Mouse (Mus musculus) neural tube, embryonic 13.5 days (tissue): Measurements from ENCODE around the gene 2700097O09Rik. TPM values are rescaled to one million over a fixed set of nuclear protein-coding genes. Genes with fewer than 3 reads are reported as not detected.

Experiments
- ATAC-seq: fragments of 200-750 bp; cut with Nextera tagmentation; 2 replicates; pipeline ENCODE4 v1.8.0; 2017; ENCODE audit warnings: low read depth, mild to moderate bottlenecking, moderate TSS enrichment, moderate library complexity
- H3K27ac ChIP-seq: fragments of 300-500 bp; sonication (generic); replicated peaks from 2 replicates; pipeline ENCODE4 v1.5.1; 2015; ENCODE audit warnings: moderate library complexity, mild to moderate bottlenecking, inconsistent platforms
- H3K27me3 ChIP-seq: fragments of 300-500 bp; sonication (generic); 2 replicates; pipeline ENCODE4 v1.6.1; 2015; ENCODE audit warnings: mild to moderate bottlenecking, inconsistent platforms
- H3K36me3 ChIP-seq: fragments of 300-500 bp; sonication (generic); 2 replicates; pipeline ENCODE4 v1.6.1; 2015; ENCODE audit warnings: mild to moderate bottlenecking, inconsistent platforms
- H3K4me1 ChIP-seq: fragments of 300-500 bp; sonication (generic); replicated peaks from 2 replicates; pipeline ENCODE4 v1.6.1; 2015; ENCODE audit warnings: inconsistent platforms
- H3K4me2 ChIP-seq: fragments of 300-500 bp; sonication (generic); 2 replicates; pipeline ENCODE4 v1.6.1; 2015; ENCODE audit warnings: inconsistent platforms, mild to moderate bottlenecking, moderate library complexity
- H3K4me3 ChIP-seq: fragments of 300-500 bp; sonication (generic); 2 replicates; pipeline ENCODE4 v1.5.1; 2015; ENCODE audit warnings: mild to moderate bottlenecking, inconsistent platforms
- H3K9ac ChIP-seq: fragments of 300-500 bp; sonication (generic); 2 replicates; pipeline ENCODE4 v1.6.1; 2015; ENCODE audit warnings: moderate library complexity, mild to moderate bottlenecking, inconsistent platforms
- H3K9me3 ChIP-seq: fragments of 300-500 bp; sonication (generic); 2 replicates; pipeline ENCODE4 v1.6.1; 2016; ENCODE audit warnings: inconsistent platforms
- WGBS: fragments of 180-500 bp; shearing (Covaris S2); methylation state at CpG from one replicate; pipeline ENCODE4 v1.1.7; 2015; 5-methylcytosine and 5-hydroxymethylcytosine counted together
- polyA plus RNA-seq: library from polyadenylated mRNA; unstranded; fragments of >200 nt; fragmentation: Nextera tagmentation; extraction: Ambion mirVana; gene quantifications from 2 replicates; pipeline ENCODE4 v1.2.1, GENCODE M21; 2015

The 2700097O09Rik gene
- polyA plus RNA-seq, 1 experiment from 2014 or later, result 33.9 TPM

DNA sequence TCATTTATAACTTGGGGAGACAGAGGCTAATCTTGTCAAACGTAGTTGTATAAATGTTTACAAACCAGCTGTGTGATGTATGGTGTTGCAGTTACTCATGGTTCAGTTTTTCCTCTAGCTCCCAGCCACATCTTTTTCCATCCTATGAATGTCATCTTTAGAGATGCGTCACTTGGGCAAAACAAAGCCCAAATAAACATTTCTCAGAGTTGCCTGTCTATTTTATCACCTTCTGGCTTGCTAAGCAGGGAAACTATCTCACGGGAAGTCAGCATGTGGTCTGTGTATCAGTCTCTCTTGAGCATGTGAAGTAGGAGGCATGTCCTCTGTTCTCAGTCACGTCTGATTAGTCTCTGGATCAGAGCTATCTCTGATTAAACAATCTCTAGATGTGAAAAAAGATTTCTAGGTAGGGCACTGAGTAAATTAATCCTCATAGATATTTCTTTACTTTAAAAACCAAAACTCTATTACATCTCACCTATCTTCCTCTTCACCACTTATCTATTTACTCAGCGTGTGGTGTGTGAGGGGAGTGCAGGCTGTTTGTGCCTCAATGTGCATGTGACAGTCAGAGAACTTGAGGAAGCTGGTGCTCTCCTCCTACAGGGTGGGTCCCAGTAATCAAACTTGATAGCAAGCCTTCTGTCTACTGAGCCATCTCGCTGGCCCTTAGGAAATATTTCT is 19.6 kb downstream of the 2700097O09Rik start:
- Histone ChIP-seq H3K36me3 (0 out of 2 replicates have a peak, but pooled peaks cover 22% of the 10 kb centered on the region), H3K27me3 (no peaks in the 10 kb centered on the region), H3K4me1 (no peaks in the 10 kb centered on the region), H3K9me3 (no peaks in the 10 kb centered on the region), H3K27ac (no peak overlapping the region), H3K9ac (no peak overlapping the region), H3K4me2 (no peak overlapping the region), H3K4me3 (no peak overlapping the region)
- ATAC-seq, result no peak
- 83% methylated on average over 6 of the region's 6 CpGs for WGBS

DNA sequence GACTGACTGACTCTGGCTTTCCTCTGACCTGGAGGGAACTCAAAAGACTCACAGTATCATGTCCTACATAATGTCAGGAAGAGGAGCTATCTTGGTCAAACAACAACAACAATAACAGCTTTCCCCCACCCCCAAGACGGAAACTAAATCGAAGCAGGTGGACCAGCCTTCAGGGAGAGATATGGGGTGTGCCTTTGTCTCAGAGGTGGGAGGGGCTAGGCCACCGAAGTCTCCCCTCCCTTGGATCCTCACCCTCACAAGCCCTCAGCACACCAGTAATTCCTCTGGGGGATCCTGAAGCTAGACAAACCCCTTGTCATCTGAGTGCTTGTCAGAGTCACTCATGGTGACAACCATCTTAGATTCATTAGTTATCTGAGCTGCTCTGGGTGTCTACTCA is 20.1 kb downstream of the 2700097O09Rik start:
- H3K27ac ChIP-seq, result no peak overlapping the region
- no peak overlapping the region for H3K4me3 ChIP-seq
- H3K9ac ChIP-seq, result no peak overlapping the region
- H3K27me3 ChIP-seq, result no peaks in the 10 kb centered on the region
- WGBS, result 81% methylated on average over 3 of the region's 3 CpGs
- 0 out of 2 replicates have a peak, but pooled peaks cover 22% of the 10 kb centered on the region for H3K36me3 ChIP-seq
- H3K9me3 ChIP-seq, result no peaks in the 10 kb centered on the region
- H3K4me2 ChIP-seq, result no peak overlapping the region
- no peaks in the 10 kb centered on the region for H3K4me1 ChIP-seq
- ATAC-seq, result no peak

DNA sequence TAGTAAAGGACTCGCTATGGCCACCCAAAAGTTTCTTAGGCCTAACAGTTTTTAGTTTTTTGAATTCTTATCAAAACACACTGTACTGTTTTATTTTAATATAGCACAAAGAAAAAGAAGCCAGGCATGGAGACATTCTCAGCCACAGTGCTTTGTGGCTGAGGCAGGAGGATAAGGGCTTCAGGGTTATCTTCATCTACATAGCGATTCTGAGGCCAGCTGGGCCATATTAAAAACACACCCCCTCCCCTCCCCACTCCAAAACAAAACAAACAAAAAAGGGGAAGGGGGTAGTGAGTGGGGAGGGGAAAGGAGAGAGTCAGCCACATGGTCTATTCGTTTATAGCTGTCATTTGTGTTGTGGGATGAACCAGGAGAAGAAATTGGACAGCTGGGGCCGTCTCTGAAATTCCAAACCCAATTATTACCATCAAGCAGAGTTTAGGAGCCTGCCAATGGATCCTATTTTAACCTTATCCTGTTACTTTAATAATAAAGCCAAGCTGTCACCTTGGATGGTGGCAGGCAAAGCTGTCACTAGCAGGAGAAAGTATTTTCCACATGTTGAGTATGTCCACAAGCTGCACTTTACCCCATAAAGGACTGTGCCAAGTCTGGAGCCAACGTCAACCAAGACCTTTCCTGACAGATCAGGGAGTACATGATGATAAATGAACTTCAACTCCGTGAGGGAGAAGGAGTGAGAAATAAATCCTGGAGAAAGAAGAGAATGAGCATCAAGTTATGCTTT is 20.9 kb downstream of the 2700097O09Rik start:
- no peak for ATAC-seq
- H3K4me1 ChIP-seq, result no peaks in the 10 kb centered on the region
- no peaks in the 10 kb centered on the region for H3K27me3 ChIP-seq
- H3K9me3 ChIP-seq, result no peaks in the 10 kb centered on the region
- H3K9ac ChIP-seq, result no peak overlapping the region
- no peak overlapping the region for H3K4me2 ChIP-seq
- 0 out of 2 replicates have a peak, but pooled peaks cover 22% of the 10 kb centered on the region for H3K36me3 ChIP-seq
- 69% methylated on average over 6 of the region's 6 CpGs for WGBS
- no peak overlapping the region for H3K4me3 ChIP-seq
- H3K27ac ChIP-seq, result no peak overlapping the region

DNA sequence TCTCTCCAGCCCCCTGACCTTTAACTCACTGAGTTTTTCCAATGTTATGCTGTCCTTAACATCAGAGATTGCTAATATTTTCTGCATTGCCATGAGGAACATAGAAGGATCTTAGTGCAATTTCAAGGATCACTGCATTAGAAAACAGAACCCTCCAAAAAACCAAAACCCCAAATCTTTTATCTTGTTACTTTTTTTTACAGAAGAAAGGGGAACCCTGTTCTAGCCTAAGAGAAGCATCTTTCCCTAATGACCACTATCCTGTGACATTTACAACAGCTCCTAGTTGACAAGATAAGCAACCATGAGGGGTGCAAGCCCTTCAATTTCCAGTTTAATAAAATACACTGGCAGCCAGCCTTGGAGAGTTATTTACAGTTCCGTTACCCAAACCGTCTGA is 23.2 kb downstream of the 2700097O09Rik start:
- Histone ChIP-seq H3K4me3 (no peak overlapping the region), H3K36me3 (0 out of 2 replicates have a peak, but pooled peaks cover 27% of the 10 kb centered on the region), H3K4me2 (no peak overlapping the region), H3K27me3 (no peaks in the 10 kb centered on the region), H3K9ac (no peak overlapping the region), H3K27ac (no peak overlapping the region), H3K4me1 (no peaks in the 10 kb centered on the region), H3K9me3 (no peaks in the 10 kb centered on the region)
- ATAC-seq, result no peak
- 78% methylated on average over 2 of the region's 2 CpGs for WGBS

DNA sequence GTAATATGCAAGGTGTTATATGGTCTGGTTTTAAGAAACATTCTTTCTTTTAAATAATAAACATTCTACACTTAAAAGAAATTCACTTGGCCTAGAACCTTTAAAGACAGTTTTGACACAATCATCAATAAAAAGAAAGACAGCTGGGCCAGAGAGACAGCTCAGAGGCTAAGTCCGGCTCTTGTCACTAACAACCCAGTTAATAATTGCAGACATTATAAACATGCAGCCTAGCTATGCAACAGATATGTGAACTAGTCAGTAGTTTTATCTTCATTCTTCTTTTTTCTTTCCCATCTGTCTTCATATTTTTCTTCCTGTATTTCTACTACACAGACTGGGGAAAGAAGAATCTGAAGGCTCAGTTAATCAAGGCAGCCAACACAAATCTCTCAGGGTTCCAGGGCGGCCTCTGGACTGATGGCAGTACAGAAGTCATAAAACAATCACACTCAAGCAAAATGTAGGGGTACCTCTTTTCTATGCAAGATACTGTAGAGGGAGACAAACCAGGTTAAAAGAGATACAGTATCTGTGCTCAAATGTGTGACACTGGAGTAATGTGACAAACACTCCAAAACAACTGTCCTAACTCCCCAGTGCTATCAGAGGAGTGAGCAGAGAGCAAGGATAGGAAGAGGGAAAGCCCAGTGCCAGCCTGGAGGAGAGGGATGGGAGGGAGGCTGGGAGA is 25.2 kb downstream of the 2700097O09Rik start:
- no peak overlapping the region for H3K4me3 ChIP-seq
- H3K4me2 ChIP-seq, result no peak overlapping the region
- no peak overlapping the region for H3K9ac ChIP-seq
- WGBS, result 71% methylated on average over 2 of the region's 2 CpGs
- no peaks in the 10 kb centered on the region for H3K4me1 ChIP-seq
- no peak overlapping the region for H3K27ac ChIP-seq
- no peaks in the 10 kb centered on the region for H3K9me3 ChIP-seq
- ATAC-seq, result no peak
- no peaks in the 10 kb centered on the region for H3K27me3 ChIP-seq
- 0 out of 2 replicates have a peak, but pooled peaks cover 27% of the 10 kb centered on the region for H3K36me3 ChIP-seq

DNA sequence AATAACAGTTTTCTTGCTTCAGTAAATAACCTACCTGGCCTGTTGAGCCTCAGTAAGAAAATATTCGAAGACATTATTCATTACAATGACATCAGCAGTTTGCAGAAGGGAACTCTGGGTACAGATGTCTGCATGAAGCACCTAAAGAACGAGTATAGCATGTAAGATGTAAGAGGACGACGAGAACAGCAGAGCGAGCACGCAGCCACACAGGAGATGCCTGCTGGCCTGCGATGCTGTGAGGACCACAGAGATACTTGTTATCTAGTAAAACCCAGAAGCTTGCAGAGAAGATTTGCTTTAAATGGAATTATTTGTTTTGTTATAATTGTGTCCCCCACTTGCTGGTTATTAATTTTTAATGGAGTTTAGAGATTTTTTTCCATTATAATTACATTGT is 26.6 kb downstream of the 2700097O09Rik start:
- WGBS, result 87% methylated on average over 7 of the region's 7 CpGs
- Histone ChIP-seq H3K4me3 (no peak overlapping the region), H3K9me3 (no peaks in the 10 kb centered on the region), H3K27me3 (no peaks in the 10 kb centered on the region), H3K9ac (no peak overlapping the region), H3K4me1 (no peaks in the 10 kb centered on the region), H3K4me2 (no peak overlapping the region), H3K27ac (no peak overlapping the region), H3K36me3 (0 out of 2 replicates have a peak, but pooled peaks cover 24% of the 10 kb centered on the region)
- ATAC-seq, result no peak

DNA sequence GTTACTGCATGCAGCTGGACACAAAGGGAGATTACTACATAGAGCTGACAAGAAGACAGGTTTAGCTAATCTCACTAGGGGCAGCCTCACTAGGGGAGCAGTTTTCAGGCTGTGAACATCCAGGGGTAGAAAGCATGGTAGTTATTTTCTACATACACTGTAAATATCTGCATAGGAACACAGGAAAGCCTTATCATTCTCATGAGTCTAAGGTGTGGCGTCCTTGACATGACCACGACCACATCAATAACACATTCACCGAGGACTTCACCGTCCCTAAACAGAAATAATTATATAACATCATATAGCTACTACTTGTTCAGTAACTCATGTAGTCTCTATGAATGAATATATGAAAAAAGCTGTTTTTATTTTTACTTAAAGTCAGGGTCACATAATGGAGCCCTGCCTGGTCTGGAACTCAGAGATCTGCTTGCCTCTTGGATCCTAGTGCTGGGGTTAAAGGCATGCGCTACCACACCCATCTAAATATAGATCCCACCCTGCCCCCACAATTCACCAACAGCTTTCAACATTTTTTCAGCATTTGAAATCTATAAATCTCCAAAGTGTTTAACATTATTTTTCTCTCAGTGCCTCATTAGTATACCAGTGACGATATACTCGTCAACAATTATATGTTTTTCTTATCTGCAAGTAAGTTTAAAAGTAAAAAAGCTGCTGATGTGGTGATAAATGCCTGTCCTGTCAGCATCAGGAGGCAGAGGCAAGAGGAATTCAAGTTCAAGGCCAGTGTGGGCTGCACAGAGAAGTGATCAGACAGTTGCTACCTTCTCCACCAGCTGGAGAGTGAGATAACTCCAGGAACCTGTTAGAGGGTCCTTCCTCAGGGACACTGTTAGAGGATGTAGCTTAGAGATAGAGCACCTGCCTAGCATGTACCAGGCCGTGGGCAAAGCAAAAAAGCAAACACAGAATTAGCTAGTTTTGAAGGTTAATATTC is 28.4 kb downstream of the 2700097O09Rik start:
- H3K36me3 ChIP-seq, result peaks cover 22% of the 10 kb centered on the region; the same call in 1 of the 2 replicates
- H3K9ac ChIP-seq, result no peak overlapping the region
- no peak overlapping the region for H3K4me3 ChIP-seq
- WGBS, result 92% methylated on average over 8 of the region's 8 CpGs
- no peak for ATAC-seq
- H3K9me3 ChIP-seq, result no peaks in the 10 kb centered on the region
- no peaks in the 10 kb centered on the region for H3K4me1 ChIP-seq
- H3K27ac ChIP-seq, result no peak overlapping the region
- H3K27me3 ChIP-seq, result no peaks in the 10 kb centered on the region
- no peak overlapping the region for H3K4me2 ChIP-seq

DNA sequence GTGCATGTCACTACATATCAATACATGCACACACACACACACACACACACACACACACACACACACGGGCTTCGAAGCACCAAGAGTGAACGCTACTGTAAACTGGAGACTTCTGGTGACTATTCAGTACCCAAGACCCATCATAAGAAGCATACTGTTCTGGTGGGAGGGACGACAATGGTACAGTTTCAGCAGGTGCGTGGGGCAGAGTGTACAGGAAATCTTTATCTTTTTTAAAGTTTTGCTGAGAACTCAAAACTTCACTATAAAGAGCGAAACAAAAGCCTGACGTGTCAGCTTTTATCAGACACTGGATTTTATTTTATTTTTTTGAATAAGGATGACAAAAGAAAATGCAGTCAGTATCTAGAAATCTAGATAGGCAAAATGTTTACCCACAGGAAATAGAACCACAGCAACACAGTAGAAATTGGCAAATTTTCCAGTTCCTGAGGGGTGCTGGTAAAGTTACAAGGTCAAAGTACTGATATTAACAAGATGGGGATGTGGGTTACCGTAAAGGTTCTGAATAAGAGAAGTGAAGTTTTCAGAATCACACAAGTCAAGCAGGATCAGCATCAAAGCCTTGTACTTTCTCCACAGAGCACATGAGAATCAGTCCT is 30.1 kb downstream of the 2700097O09Rik start:
- Histone ChIP-seq H3K4me2 (no peak overlapping the region), H3K4me3 (no peak overlapping the region), H3K9ac (no peak overlapping the region), H3K4me1 (no peaks in the 10 kb centered on the region), H3K9me3 (no peaks in the 10 kb centered on the region), H3K36me3 (peaks cover 35% of the 10 kb centered on the region), H3K27ac (no peak overlapping the region), H3K27me3 (no peaks in the 10 kb centered on the region)
- 97% methylated on average over 8 of the region's 8 CpGs for WGBS
- no peak for ATAC-seq

DNA sequence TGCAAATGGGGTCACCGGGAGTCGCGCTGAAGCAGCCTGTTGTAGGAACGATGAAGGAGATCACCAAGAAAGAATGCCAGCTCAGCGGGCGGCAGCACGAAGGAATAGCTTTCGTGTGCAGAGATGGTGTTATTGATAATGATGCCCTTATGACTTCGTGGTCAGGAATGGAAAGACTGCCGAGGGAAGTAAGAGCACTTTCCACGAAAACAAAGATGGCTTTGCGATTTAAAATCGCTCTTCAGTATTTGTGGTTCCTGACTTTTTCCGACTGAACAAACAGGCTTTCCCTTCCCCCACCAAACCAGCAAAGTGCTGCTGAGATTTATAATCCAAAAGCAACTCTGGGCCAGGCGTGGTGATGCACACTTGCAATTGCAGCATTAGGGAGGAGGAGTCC is 38.9 kb downstream of the 2700097O09Rik start:
- H3K27ac ChIP-seq, result no peak overlapping the region
- H3K36me3 ChIP-seq, result peaks cover 18% of the 10 kb centered on the region
- no peak for ATAC-seq
- H3K4me3 ChIP-seq, result no peak overlapping the region
- WGBS, result 77% methylated on average over 15 of the region's 15 CpGs
- H3K9ac ChIP-seq, result no peak overlapping the region
- H3K4me1 ChIP-seq, result no peaks in the 10 kb centered on the region
- no peak overlapping the region for H3K4me2 ChIP-seq
- no peaks in the 10 kb centered on the region for H3K9me3 ChIP-seq
- H3K27me3 ChIP-seq, result no peaks in the 10 kb centered on the region

DNA sequence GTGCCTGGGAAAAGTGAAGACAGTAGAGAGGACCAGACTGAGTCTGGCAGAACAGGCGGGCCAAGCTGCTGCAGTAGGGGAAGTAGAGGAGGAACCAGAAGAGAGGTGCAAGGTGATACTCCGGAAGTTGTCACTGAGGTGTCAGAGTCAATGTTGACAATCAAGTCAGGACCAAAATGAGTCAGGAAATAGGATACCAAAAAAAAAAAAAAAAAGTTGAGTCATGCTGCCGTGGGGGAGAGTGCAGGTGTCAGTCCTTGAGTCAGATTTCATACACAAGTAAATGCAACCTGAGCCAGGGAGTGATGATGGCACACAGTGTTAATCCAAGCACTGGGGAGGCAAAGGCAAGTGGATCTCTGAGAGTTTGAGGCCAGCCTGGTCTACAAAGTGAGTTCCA is 52.8 kb downstream of the 2700097O09Rik start:
- H3K4me3 ChIP-seq, result no peak overlapping the region
- H3K4me2 ChIP-seq, result no peak overlapping the region
- no peaks in the 10 kb centered on the region for H3K4me1 ChIP-seq
- H3K27ac ChIP-seq, result no peak overlapping the region
- no peaks in the 10 kb centered on the region for H3K9me3 ChIP-seq
- WGBS, result 72% methylated on average over 3 of the region's 3 CpGs
- H3K27me3 ChIP-seq, result no peaks in the 10 kb centered on the region
- H3K9ac ChIP-seq, result no peak overlapping the region
- ATAC-seq, result no peak
- no peaks in the 10 kb centered on the region for H3K36me3 ChIP-seq

DNA sequence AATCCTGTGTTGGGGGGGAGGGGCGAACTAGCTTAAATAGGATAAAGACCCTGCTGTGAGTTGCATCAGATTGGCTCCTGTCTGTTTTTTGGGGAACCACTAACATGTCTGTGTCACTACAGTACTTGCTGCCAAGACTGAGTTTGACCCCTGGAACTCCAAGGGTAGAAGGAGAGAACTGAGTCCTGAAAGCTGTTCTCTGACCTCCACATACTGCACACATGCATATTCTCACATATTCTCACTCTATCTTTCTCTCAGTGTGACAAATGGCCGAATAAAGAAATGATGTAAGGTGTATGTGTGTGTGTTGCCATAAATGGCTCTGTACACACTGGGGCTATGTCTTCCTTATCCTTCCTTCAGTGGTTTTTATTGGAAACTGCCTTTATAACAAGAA is 56.6 kb downstream of the 2700097O09Rik start:
- Histone ChIP-seq H3K4me3 (no peak overlapping the region), H3K27me3 (no peaks in the 10 kb centered on the region), H3K27ac (no peak overlapping the region), H3K4me2 (no peak overlapping the region), H3K36me3 (no peaks in the 10 kb centered on the region), H3K4me1 (no peaks in the 10 kb centered on the region), H3K9me3 (no peaks in the 10 kb centered on the region), H3K9ac (no peak overlapping the region)
- no peak for ATAC-seq
- 80% methylated on average over 2 of the region's 2 CpGs for WGBS
